In the genomic region with DNA sequence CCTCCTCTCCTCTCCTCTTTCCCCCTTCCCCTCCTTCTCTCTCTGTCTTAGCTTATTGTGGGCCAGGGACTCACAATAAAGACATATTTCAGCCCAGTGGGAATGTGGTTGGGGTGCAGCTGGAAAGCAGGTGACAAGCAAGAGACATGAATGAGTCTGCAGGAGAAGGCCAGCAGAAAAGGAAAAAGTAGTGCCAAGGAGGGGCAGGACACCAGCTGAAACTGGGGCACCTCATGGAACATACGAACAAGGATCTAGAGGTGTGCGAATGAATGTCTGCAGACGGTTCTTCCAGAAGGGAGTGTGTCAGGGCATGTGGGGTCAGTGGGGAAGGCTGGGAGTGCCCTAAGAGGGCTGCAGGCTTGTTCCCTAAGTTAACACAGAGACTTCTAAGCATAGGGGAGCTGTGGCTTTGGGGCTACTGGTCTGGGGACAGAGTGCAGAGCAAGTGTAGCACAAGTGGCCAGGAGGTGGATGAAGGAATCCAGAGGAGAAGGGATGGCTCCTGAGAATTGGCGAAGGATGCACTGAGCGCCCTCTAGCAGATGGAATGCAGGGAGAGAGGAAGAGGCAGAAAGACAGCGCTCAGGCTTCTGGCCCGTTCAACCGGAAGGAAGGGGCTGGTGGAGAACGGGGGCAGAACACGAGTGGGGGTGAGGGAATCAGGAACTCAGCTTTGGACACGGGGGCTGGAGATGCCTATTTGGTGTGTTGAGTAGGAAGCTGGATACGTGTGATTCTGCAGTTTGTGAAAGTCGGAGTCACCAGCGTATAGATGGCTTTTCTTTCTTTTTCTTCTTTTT, we compare ENCODE assay signal across 9 mouse cellular contexts. TPM values are rescaled to one million over a fixed set of nuclear protein-coding genes. Genes with fewer than 3 reads are reported as not detected.
DNase-seq lines count a peak whose midpoint lies in the region; ATAC-seq and TF ChIP-seq lines count a peak whose summit lies in the region.
"Had no signal": no experiment of that assay in that cellular context is flagged by ENCODE, and none has a peak within 500 bp of the region (broad histone marks: within the 10 kb centered on the region; RNA-seq: fewer than 3 reads in every experiment).

No protein-coding gene starts in this region.

- no peak overlapping the region for H3K4me2 ChIP-seq in kidney, embryonic 16.5 days (replicated peaks; ENCODE audit: low read depth, low read length)
- H3K4me2 ChIP-seq in kidney, postnatal 0 days (ENCODE audit: low read length), result no peak overlapping the region

- peak; percentile 66 for TF ChIP-seq CTCF in kidney, postnatal 0 days (IDR thresholded peaks at IDR 0.05; ENCODE audit: low read depth)

- ATAC-seq in kidney, embryonic 16.5 days (ENCODE audit: low FRiP score, low TSS enrichment), result no peak
- no peak for ATAC-seq in kidney, postnatal 0 days (replicated peaks; ENCODE audit: low FRiP score, low read depth)

- H3K27ac ChIP-seq in kidney, embryonic 16.5 days (ENCODE audit: low read length), result no peak overlapping the region
- no peak overlapping the region for H3K27ac ChIP-seq in kidney, postnatal 0 days

- no peaks in the 10 kb centered on the region for H3K36me3 ChIP-seq in kidney, embryonic 16.5 days (ENCODE audit: insufficient read depth, low read length)
- H3K36me3 ChIP-seq in kidney, postnatal 0 days (ENCODE audit: insufficient read depth, low read length), result no peaks in the 10 kb centered on the region

- no peaks in the 10 kb centered on the region for H3K9me3 ChIP-seq in kidney, embryonic 16.5 days (ENCODE audit: low read length)
- H3K9me3 ChIP-seq in kidney, postnatal 0 days (replicated peaks; ENCODE audit: low read length), result no peaks in the 10 kb centered on the region

- H3K27me3 ChIP-seq in kidney, embryonic 16.5 days (ENCODE audit: insufficient read depth, low read length), result no peaks in the 10 kb centered on the region
- H3K27me3 ChIP-seq in kidney, postnatal 0 days (ENCODE audit: insufficient read depth, low read length), result no peaks in the 10 kb centered on the region

- DNase-seq in kidney, adult 11 months, result peak; percentile 55
- DNase-seq in adrenal gland, postnatal 36 days, result peak; percentile 39 to 60
- DNase-seq in cerebellum, postnatal 36 days, result peak; percentile 38 to 47
- DNase-seq in kidney, postnatal 0 days (ENCODE audit: low spot score), result peak; percentile 72
- peak; percentile 60 to 62 for DNase-seq in lung, postnatal 4 days
- DNase-seq in spleen, postnatal 4 days (ENCODE audit: low spot score in 2 of 2), result no peak
- no peak for DNase-seq in natural killer cell, adult 2 months (ENCODE audit: low spot score in 2 of 2)

- no peak overlapping the region for H3K4me3 ChIP-seq in kidney, embryonic 16.5 days (ENCODE audit: low read length)
- no peak overlapping the region for H3K4me3 ChIP-seq in kidney, postnatal 0 days (replicated peaks; ENCODE audit: low read depth, low read length)

- peaks cover 7% of the 10 kb centered on the region for H3K4me1 ChIP-seq in kidney, embryonic 16.5 days (ENCODE audit: insufficient read depth, low read length)
- H3K4me1 ChIP-seq in kidney, postnatal 0 days (replicated peaks; ENCODE audit: insufficient read depth, low read length), result no peaks in the 10 kb centered on the region

- 46% methylated on average over 14 of the region's 14 CpGs for WGBS in kidney, embryonic 16.5 days
- 39% methylated on average over 14 of the region's 14 CpGs for WGBS in kidney, postnatal 0 days

- no peak overlapping the region for H3K9ac ChIP-seq in kidney, embryonic 16.5 days (replicated peaks; ENCODE audit: low read length)
- no peak overlapping the region for H3K9ac ChIP-seq in kidney, postnatal 0 days (ENCODE audit: low read depth, low read length)

RNA-seq across cellular contexts. Expression of gene Ccl17, which starts 8.8 kb away (rescaled TPM):
- polyA plus RNA-seq in kidney, embryonic 16.5 days (2015; fragmentation: Nextera tagmentation; extraction: Ambion mirVana), result 0.57 TPM in 1 of 2 replicates, not detected in the other
- 1 to 10 TPM; 1.0 to 1.4 TPM for total RNA-seq in adrenal gland, postnatal 36 days (2021)
- 0.69 and 1.2 TPM in 2 replicates for polyA plus RNA-seq in kidney, postnatal 0 days (2015; fragmentation: Nextera tagmentation; extraction: Ambion mirVana)
- total RNA-seq: neutrophil, adult 5-6 weeks had no signal

RNA-seq across cellular contexts. Expression of gene Cx3cl1, which starts 29.7 kb away (rescaled TPM):
- 12.8 and 14.0 TPM in 2 replicates for polyA plus RNA-seq in kidney, embryonic 16.5 days (2015; fragmentation: Nextera tagmentation; extraction: Ambion mirVana)
- 10 to 100 TPM; 26.2 to 35.5 TPM for total RNA-seq in adrenal gland, postnatal 36 days (2021)
- 21.5 and 23.4 TPM in 2 replicates for polyA plus RNA-seq in kidney, postnatal 0 days (2015; fragmentation: Nextera tagmentation; extraction: Ambion mirVana)
- total RNA-seq: neutrophil, adult 5-6 weeks had no signal

RNA-seq across cellular contexts. Expression of gene Coq9, which starts 36.6 kb away (rescaled TPM):
- 100 and 110 TPM in 2 replicates for polyA plus RNA-seq in kidney, embryonic 16.5 days (2015; fragmentation: Nextera tagmentation; extraction: Ambion mirVana)
- 100 to 1,000 TPM; 152 to 219 TPM for total RNA-seq in adrenal gland, postnatal 36 days (2021)
- polyA plus RNA-seq in kidney, postnatal 0 days (2015; fragmentation: Nextera tagmentation; extraction: Ambion mirVana), result 101 and 108 TPM in 2 replicates

RNA-seq across cellular contexts. Expression of gene Ciapin1, which starts 36.7 kb away (rescaled TPM):
- 125 and 131 TPM in 2 replicates for polyA plus RNA-seq in kidney, embryonic 16.5 days (2015; fragmentation: Nextera tagmentation; extraction: Ambion mirVana)
- total RNA-seq in adrenal gland, postnatal 36 days (2021), result 100 to 1,000 TPM in 1 of 2 experiments, 10 to 100 TPM in 1; 70.2 to 106 TPM
- polyA plus RNA-seq in kidney, postnatal 0 days (2015; fragmentation: Nextera tagmentation; extraction: Ambion mirVana), result 112 and 129 TPM in 2 replicates

RNA-seq across cellular contexts. Expression of gene Polr2c, which starts 55.8 kb away (rescaled TPM):
- polyA plus RNA-seq in kidney, embryonic 16.5 days (2015; fragmentation: Nextera tagmentation; extraction: Ambion mirVana), result 157 and 179 TPM in 2 replicates
- total RNA-seq in adrenal gland, postnatal 36 days (2021), result 10 to 100 TPM; 65.7 to 70.6 TPM
- 129 and 132 TPM in 2 replicates for polyA plus RNA-seq in kidney, postnatal 0 days (2015; fragmentation: Nextera tagmentation; extraction: Ambion mirVana)

Comparison
In these comparisons a context has a peak if more than half of its experiments do, and no peak if none do; other contexts are left out.
1. DNase-seq: peak in kidney, adult 11 months (single experiment), adrenal gland, postnatal 36 days (2 of 2), cerebellum, postnatal 36 days (2 of 2), kidney, postnatal 0 days (single experiment) and lung, postnatal 4 days (2 of 2); none in spleen, postnatal 4 days (0 of 2) and natural killer cell, adult 2 months (0 of 2).